Mouse (Mus musculus) stomach, embryonic 14.5 days (tissue): ENCODE data around the gene Clps. TPM values are rescaled to one million over a fixed set of nuclear protein-coding genes. Genes with fewer than 3 reads are reported as not detected.

Experiments
- ATAC-seq: fragments of 200-750 bp; cut with Nextera tagmentation; 2 replicates; pipeline ENCODE4 v1.8.0; 2017; ENCODE audit warnings: low read depth, moderate TSS enrichment; ENCODE audit not compliant: insufficient number of reproducible peaks, insufficient read depth, low FRiP score
- H3K27ac ChIP-seq: fragments of 300-500 bp; sonication (generic); 2 replicates; pipeline ENCODE4 v1.5.1; 2014; ENCODE audit warnings: mild to moderate bottlenecking, low read length, moderate library complexity, mixed read lengths
- H3K27me3 ChIP-seq: fragments of 300-500 bp; sonication (generic); 2 replicates; pipeline ENCODE4 v1.6.1; 2014; ENCODE audit warnings: low read length, control low read depth, mixed read lengths; ENCODE audit not compliant: control insufficient read depth, insufficient read depth
- H3K36me3 ChIP-seq: fragments of 300-500 bp; sonication (generic); 2 replicates; pipeline ENCODE4 v1.6.1; 2014; ENCODE audit warnings: mild to moderate bottlenecking, control low read depth, low read length, moderate library complexity, mixed read lengths; ENCODE audit not compliant: control insufficient read depth, insufficient read depth
- H3K4me1 ChIP-seq: fragments of 300-500 bp; sonication (generic); 2 replicates; pipeline ENCODE4 v1.6.1; 2014; ENCODE audit warnings: low read length, control low read depth, mixed read lengths; ENCODE audit not compliant: control insufficient read depth, insufficient read depth
- H3K4me2 ChIP-seq: fragments of 300-500 bp; sonication (generic); replicated peaks from 2 replicates; pipeline ENCODE4 v1.6.1; 2014; ENCODE audit warnings: low read depth, low read length, control low read depth
- H3K4me3 ChIP-seq: fragments of 300-500 bp; sonication (generic); 2 replicates; pipeline ENCODE4 v1.5.1; 2014; ENCODE audit warnings: low read depth, low read length, control low read depth
- H3K9ac ChIP-seq: fragments of 300-500 bp; sonication (generic); replicated peaks from 2 replicates; pipeline ENCODE4 v1.6.1; 2014; ENCODE audit warnings: low read depth, mild to moderate bottlenecking, control low read depth, low read length, moderate library complexity, mixed read lengths
- H3K9me3 ChIP-seq: fragments of 300-500 bp; sonication (generic); 2 replicates; pipeline ENCODE4 v1.6.1; 2016; ENCODE audit warnings: low read depth, low read length, control low read depth; ENCODE audit not compliant: control insufficient read depth
- WGBS: fragments of 180-500 bp; shearing (Covaris S2); extraction: QIAGEN DNeasy Blood & Tissue Kit; methylation state at CpG from one replicate; pipeline ENCODE4 v1.1.7; 2014; 5-methylcytosine and 5-hydroxymethylcytosine counted together
- microRNA-seq: library from miRNA; unstranded; fragments of <30 nt; microRNA quantifications from one replicate; pipeline ENCODE4, GENCODE M21; 2016
- polyA plus RNA-seq: library from polyadenylated mRNA; unstranded; fragments of >200 nt; fragmentation: Nextera tagmentation; extraction: Ambion mirVana; gene quantifications from 2 replicates; pipeline ENCODE4 v1.2.1, GENCODE M21; 2014

Gene Clps
- polyA plus RNA-seq, 1 experiment from 2014 or later: 47.2 TPM

DNA sequence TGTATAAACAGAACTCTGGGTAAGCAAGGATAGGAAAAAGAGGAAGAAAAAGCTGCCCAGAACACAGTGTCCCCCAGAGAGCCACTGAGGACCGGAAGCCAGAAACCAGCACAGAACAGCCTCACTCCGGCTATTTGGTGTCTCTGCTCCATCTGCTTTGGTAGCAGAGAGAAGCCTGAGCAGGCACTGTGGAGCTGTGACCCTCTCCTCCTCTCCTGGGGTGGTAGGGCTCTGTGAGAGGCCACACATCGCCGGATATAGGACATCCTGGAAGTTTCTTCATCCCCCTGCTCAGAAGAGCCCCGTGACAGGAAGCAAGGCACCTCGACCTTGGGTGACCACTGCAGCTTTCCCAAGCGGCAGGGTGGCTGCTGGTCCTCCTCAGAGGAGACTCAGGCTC is 46.7 kb downstream of the Clps start:
- H3K27ac ChIP-seq: no peak overlapping the region
- no peak overlapping the region for H3K9ac ChIP-seq
- H3K36me3 ChIP-seq: no peaks in the 10 kb centered on the region
- no peaks in the 10 kb centered on the region for H3K27me3 ChIP-seq
- H3K9me3 ChIP-seq: no peaks in the 10 kb centered on the region
- WGBS: 63% methylated on average over 7 of the region's 7 CpGs
- no peak for ATAC-seq
- no peak overlapping the region for H3K4me2 ChIP-seq
- peaks cover 21% of the 10 kb centered on the region; the same call in 1 of the 2 replicates for H3K4me1 ChIP-seq
- H3K4me3 ChIP-seq: no peak overlapping the region

DNA sequence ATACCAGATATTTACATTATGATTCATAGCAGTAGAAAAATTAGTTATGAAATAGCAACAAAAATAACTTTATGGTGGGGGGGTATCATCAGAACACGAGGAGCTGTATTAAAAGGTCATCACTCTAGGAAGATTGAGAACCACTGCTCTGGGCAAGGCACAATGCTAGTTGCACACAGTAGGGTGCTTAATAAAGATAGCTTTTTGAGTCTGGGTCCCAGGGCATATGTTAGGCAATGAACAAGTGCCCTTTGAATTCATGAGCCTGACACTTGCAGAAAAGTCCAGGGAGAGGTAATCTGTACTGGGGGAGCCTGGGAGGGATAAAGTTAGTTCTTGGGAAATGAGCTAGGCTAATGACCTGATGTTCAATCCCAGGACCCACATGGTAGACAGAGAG is 47.2 kb downstream of the Clps start:
- Histone ChIP-seq H3K4me1 (peaks cover 16% of the 10 kb centered on the region; the same call in 1 of the 2 replicates), H3K36me3 (no peaks in the 10 kb centered on the region), H3K27me3 (no peaks in the 10 kb centered on the region), H3K9ac (no peak overlapping the region), H3K4me3 (no peak overlapping the region), H3K9me3 (no peaks in the 10 kb centered on the region), H3K4me2 (no peak overlapping the region), H3K27ac (no peak overlapping the region)
- ATAC-seq: no peak
- WGBS: 61% methylated on average over 1 of the region's 1 CpGs

DNA sequence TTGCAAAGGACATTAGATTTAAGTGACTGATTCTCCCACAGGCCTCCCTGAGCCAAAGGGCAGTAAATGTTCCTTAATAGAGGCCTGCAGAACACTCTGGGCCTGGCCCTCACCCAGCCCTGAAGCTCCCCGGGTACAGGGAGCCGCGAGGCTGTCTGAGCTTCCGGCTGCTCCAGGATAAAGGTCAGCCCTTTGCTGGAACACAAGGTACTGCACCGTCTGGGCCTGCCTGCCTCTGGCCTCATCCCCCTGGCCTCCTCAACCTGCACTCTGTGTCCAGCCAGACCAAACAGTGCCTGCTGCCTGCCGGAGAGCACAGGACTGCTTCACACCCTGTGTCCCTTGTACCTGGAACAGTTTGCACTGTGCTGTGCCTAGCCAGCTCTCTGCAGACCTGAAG is 47.9 kb downstream of the Clps start:
- Histone ChIP-seq H3K4me3 (no peak overlapping the region), H3K4me2 (no peak overlapping the region), H3K9me3 (no peaks in the 10 kb centered on the region), H3K9ac (no peak overlapping the region), H3K27me3 (no peaks in the 10 kb centered on the region), H3K4me1 (peaks cover 13% of the 10 kb centered on the region; the same call in 1 of the 2 replicates), H3K36me3 (no peaks in the 10 kb centered on the region), H3K27ac (peak overlapping the region; percentile 33; the same call in 1 of the 2 replicates)
- ATAC-seq: no peak
- 34% methylated on average over 6 of the region's 6 CpGs for WGBS

DNA sequence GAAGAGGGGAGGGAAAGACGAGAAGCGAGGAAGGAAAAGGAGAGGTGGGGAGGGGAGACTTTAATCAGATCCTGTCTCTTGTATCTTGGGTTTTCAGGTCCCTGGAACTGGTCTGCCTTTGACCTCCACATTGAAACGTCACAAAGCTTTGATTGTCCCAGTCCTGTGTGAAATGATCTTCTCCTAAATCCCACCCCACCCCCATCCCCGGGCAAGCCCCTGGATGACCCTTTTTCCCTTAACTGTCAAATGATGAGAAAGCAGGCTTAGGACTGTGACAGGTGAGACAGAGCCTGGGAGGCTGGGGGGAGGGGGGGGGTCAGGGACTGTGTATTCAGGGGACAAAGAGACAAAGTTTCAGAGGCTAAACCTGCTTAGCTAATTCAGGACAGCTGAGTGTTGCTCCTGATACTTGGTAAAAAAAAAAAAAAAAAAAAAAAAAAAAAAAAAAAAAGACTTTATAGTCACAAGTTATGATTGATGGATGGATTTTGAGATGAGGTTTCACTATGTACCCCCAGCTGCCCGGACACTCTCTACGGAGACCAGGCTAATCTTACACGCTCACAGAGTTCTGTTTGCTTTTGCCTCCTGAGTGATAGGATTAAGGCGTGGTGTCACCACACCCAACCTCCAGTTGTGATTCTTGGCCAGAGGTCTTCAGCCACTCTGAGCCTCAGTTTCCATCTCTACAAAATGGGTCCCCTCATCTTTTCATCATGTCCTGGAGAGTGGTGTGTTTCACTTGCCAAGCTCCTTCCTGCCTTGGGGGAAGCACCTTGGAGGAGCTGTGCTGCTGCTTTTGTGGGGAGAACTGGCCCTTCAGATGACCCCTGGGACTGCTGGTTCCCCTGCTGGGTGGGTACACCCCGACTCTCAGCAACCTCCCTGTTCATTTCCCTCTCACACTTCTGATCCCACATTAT is 48.7 kb downstream of the Clps start:
- Histone ChIP-seq H3K4me3 (no peak overlapping the region), H3K4me1 (peaks cover 15% of the 10 kb centered on the region; the same call in 1 of the 2 replicates), H3K4me2 (no peak overlapping the region), H3K27ac (no peak overlapping the region), H3K27me3 (no peaks in the 10 kb centered on the region), H3K36me3 (no peaks in the 10 kb centered on the region), H3K9me3 (no peaks in the 10 kb centered on the region), H3K9ac (no peak overlapping the region)
- ATAC-seq: no peak
- 36% methylated on average over 9 of the region's 9 CpGs for WGBS

DNA sequence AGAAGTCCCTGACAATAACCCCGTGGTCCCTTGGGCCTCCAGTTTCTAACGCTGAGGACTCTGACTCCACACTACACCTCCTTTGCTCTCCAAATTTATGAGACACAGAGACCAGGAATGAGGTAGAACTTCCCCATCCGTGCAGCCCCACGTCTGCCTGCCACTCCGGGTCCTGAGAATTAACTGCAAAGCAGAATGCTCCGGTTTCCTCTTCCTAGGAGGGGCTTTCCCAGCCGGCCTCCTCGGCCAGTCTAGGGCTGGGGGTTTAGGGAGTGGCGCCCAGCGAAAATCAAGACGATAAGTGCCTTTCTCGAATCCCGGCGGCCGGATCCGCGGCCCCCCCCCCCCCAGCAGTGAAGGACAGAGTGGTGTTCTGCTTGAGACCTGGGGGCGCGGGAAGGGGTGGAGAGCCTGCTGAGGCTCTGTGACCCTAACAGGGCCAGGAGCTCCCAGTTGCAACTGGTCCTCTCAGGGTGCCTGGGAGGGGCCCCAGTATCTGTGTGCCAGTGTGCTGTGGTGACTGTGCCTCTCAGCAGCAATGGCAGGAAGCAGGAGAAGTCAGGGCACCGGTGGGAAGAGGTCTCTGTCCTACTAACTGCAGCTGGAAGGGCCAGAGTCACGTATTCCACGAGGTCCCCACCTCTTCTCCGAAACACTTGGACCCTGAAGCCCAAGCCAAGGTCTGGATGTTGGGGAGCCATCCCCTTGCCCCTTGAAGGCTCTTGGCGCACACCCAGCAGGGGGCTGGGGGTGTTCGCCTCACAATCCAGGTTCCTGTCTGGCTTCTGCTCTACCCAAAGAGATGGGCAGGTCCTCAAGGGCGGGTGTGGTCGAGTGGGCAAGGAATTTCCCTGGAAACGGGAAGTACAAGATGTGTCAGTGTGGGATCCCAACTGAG is 49.9 kb downstream of the Clps start:
- WGBS: 7% methylated on average over 28 of the region's 28 CpGs
- Histone ChIP-seq H3K9me3 (no peaks in the 10 kb centered on the region), H3K27me3 (no peaks in the 10 kb centered on the region), H3K9ac (peak overlapping the region; percentile 11; the same call in 1 of the 2 replicates), H3K4me3 (no peak overlapping the region), H3K4me1 (peaks cover 14% of the 10 kb centered on the region; the same call in 1 of the 2 replicates), H3K36me3 (no peaks in the 10 kb centered on the region), H3K4me2 (peak overlapping the region; percentile 39), H3K27ac (no peak overlapping the region)
- ATAC-seq: no peak

Small RNA genes within 50 kb of the gene (microRNA-seq; reads per million reads assigned to microRNA genes)
- not detected for gene Gm25195
- not detected for gene Mir6969

Other genes starting within 250 kb of the Clps start
- 26.5 and 29.9 TPM in 2 replicates for gene Fance, start 247.2 kb downstream of the Clps start, polyA plus RNA-seq
- 797 and 911 TPM in 2 replicates for gene Rpl10a, start 232.3 kb downstream of the Clps start, polyA plus RNA-seq
- 15.7 and 16.0 TPM in 2 replicates for gene Tead3, start 209.9 kb downstream of the Clps start, polyA plus RNA-seq
- 5.2 and 6.6 TPM in 2 replicates for gene Tulp1, start 195.5 kb downstream of the Clps start, polyA plus RNA-seq
- 7.1 TPM in 2 replicates for gene Fkbp5, start 43.2 kb downstream of the Clps start, polyA plus RNA-seq
- gene Armc12, start 30.0 kb downstream of the Clps start, polyA plus RNA-seq: not detected in 2 replicates
- gene Clpsl2, start 11.4 kb downstream of the Clps start, polyA plus RNA-seq: not detected in 2 replicates
- gene Lhfpl5, start 14.9 kb upstream of the Clps start, polyA plus RNA-seq: 1.5 TPM in 2 replicates
- gene Srpk1, start 61.9 kb upstream of the Clps start, polyA plus RNA-seq: 129 and 134 TPM in 2 replicates
- 0.94 and 1.9 TPM in 2 replicates for gene Slc26a8, start 129.5 kb upstream of the Clps start, polyA plus RNA-seq
- 51.9 and 53.4 TPM in 2 replicates for gene Mapk14, start 130.6 kb upstream of the Clps start, polyA plus RNA-seq
- gene AC170998.1, start 165.3 kb upstream of the Clps start, polyA plus RNA-seq: 4.2 and 5.4 TPM in 2 replicates
- 77.5 and 78.3 TPM in 2 replicates for gene Mapk13, start 208.5 kb upstream of the Clps start, polyA plus RNA-seq
- gene Brpf3, start 240.3 kb upstream of the Clps start, polyA plus RNA-seq: 12.6 and 13.8 TPM in 2 replicates